Mouse (Mus musculus): ENCODE results near the gene Gpx4. TPM values are rescaled to one million over a fixed set of nuclear protein-coding genes. Genes with fewer than 3 reads are reported as not detected.

Gpx4 gene
- polyA plus RNA-seq, 1 experiment, result 1,278 TPM

GRCm38 (mm10) chr10:80103032-80103431 is 56.1 kb downstream of the Gpx4 start:
- TF ChIP-seq USF1 (IDR thresholded peaks at IDR 0.05; ENCODE audit: low read depth), result no peak
- no peak for TF ChIP-seq POLR2A (IDR thresholded peaks at IDR 0.05; ENCODE audit: insufficient read length, low read depth)
- TF ChIP-seq E2F4 (IDR thresholded peaks at IDR 0.05; ENCODE audit: insufficient read depth), result no peak
- TF ChIP-seq TCF3 (IDR thresholded peaks at IDR 0.05; ENCODE audit: insufficient read length, low read depth), result no peak
- peak overlapping the region; percentile 67 for H3K4me3 ChIP-seq
- peak overlapping the region; percentile 82 for H3ac ChIP-seq (ENCODE audit: control insufficient read depth, insufficient read length)

GRCm38 (mm10) chr10:80104181-80104580 is 57.2 kb downstream of the Gpx4 start:
- Histone ChIP-seq H3ac (ENCODE audit: control insufficient read depth, insufficient read length) (no peak overlapping the region), H3K4me2 (ENCODE audit: low read depth) (peak overlapping the region; percentile 72), H3K79me2 (ENCODE audit: control insufficient read depth, insufficient read depth) (peaks cover 37% of the 10 kb centered on the region), H3K4me3 (peak overlapping the region; percentile 67), H3K27me3 (ENCODE audit: control insufficient read depth, insufficient read depth, insufficient read length) (no peaks in the 10 kb centered on the region), H3K36me3 (ENCODE audit: control insufficient read depth, insufficient read depth) (no peaks in the 10 kb centered on the region)
- TF ChIP-seq POLR2AphosphoS2 (IDR thresholded peaks at IDR 0.05; ENCODE audit: insufficient read length, low read depth) (peak; percentile 55), SRF (IDR thresholded peaks at IDR 0.05; ENCODE audit: control insufficient read depth, insufficient read length, low read depth) (no peak), POLR2A (IDR thresholded peaks at IDR 0.05; ENCODE audit: insufficient read length, low read depth) (peak; percentile 48), REST (IDR thresholded peaks at IDR 0.05; ENCODE audit: insufficient read depth, insufficient read length) (no peak)

More at GRCm38 (mm10) chr10:80103032-80103431, 56.1 kb downstream of the Gpx4 start:
- Histone ChIP-seq H3K4me2 (ENCODE audit: low read depth) (peak overlapping the region; percentile 72), H3K36me3 (ENCODE audit: control insufficient read depth, insufficient read depth) (no peaks in the 10 kb centered on the region), H3K79me2 (ENCODE audit: control insufficient read depth, insufficient read depth) (peaks cover 48% of the 10 kb centered on the region), H3K27me3 (ENCODE audit: control insufficient read depth, insufficient read depth, insufficient read length) (no peaks in the 10 kb centered on the region)

GRCm38 (mm10) chr10:80105460-80105859 is 58.5 kb downstream of the Gpx4 start, which contains the start of gene Sbno2:
Gene Sbno2 (minus strand): TSS chr10:80105571.
- TF ChIP-seq CEBPB (IDR thresholded peaks at IDR 0.05; ENCODE audit: insufficient read depth, poor library complexity, severe bottlenecking) (no peak), SRF (IDR thresholded peaks at IDR 0.05; ENCODE audit: control insufficient read depth, insufficient read length, low read depth) (no peak), POLR2A (IDR thresholded peaks at IDR 0.05; ENCODE audit: insufficient read length, low read depth) (no peak), MAX (IDR thresholded peaks at IDR 0.05; ENCODE audit: low read depth) (no peak), TCF3 (IDR thresholded peaks at IDR 0.05; ENCODE audit: insufficient read length, low read depth) (no peak), MYOG (IDR thresholded peaks at IDR 0.05; ENCODE audit: control insufficient read depth in 1 of 3, insufficient read depth in 1 of 3, insufficient read length in 2 of 3, low read depth in 2 of 3) (no peak), TCF12 (IDR thresholded peaks at IDR 0.05; ENCODE audit: insufficient read depth, poor library complexity, severe bottlenecking) (no peak), REST (IDR thresholded peaks at IDR 0.05; ENCODE audit: insufficient read depth, insufficient read length) (no peak), POLR2AphosphoS2 (IDR thresholded peaks at IDR 0.05; ENCODE audit: insufficient read length, low read depth) (no peak), MYOD1 (IDR thresholded peaks at IDR 0.05; ENCODE audit: control insufficient read depth in 1 of 3, insufficient read length in 2 of 3, low read depth in 2 of 3) (no peak), E2F4 (IDR thresholded peaks at IDR 0.05; ENCODE audit: insufficient read depth) (no peak), USF1 (IDR thresholded peaks at IDR 0.05; ENCODE audit: low read depth) (no peak)
- H3K27me3 ChIP-seq (ENCODE audit: control insufficient read depth, insufficient read depth, insufficient read length), result no peaks in the 10 kb centered on the region
- peak within 1 kb of the TSS; percentile 67 for H3K4me3 ChIP-seq
- H3K4me2 ChIP-seq (ENCODE audit: low read depth), result peak within 1 kb of the TSS; percentile 72
- H3K79me2 ChIP-seq (ENCODE audit: control insufficient read depth, insufficient read depth), result peaks cover 24% of the 10 kb centered on the region
- no peaks in the 10 kb centered on the region for H3K36me3 ChIP-seq (ENCODE audit: control insufficient read depth, insufficient read depth)
- H3ac ChIP-seq (ENCODE audit: control insufficient read depth, insufficient read length), result no peak within 1 kb of the TSS

- Histone ChIP-seq H3K36me3 (ENCODE audit: control insufficient read depth, insufficient read depth) (no peaks in the 10 kb centered on the region), H3K79me2 (ENCODE audit: control insufficient read depth, insufficient read depth) (peaks cover 19% of the 10 kb centered on the region), H3K4me2 (ENCODE audit: low read depth) (no peak overlapping the region), H3K4me3 (no peak overlapping the region), H3ac (ENCODE audit: control insufficient read depth, insufficient read length) (no peak overlapping the region), H3K27me3 (ENCODE audit: control insufficient read depth, insufficient read depth, insufficient read length) (no peaks in the 10 kb centered on the region)
- no peak for TF ChIP-seq CEBPB (IDR thresholded peaks at IDR 0.05; ENCODE audit: insufficient read depth, poor library complexity, severe bottlenecking)
- no peak for TF ChIP-seq TCF3 (IDR thresholded peaks at IDR 0.05; ENCODE audit: insufficient read length, low read depth)
- no peak for TF ChIP-seq SRF (IDR thresholded peaks at IDR 0.05; ENCODE audit: control insufficient read depth, insufficient read length, low read depth)
- TF ChIP-seq USF1 (IDR thresholded peaks at IDR 0.05; ENCODE audit: low read depth), result no peak
- TF ChIP-seq E2F4 (IDR thresholded peaks at IDR 0.05; ENCODE audit: insufficient read depth), result no peak
- TF ChIP-seq POLR2A (IDR thresholded peaks at IDR 0.05; ENCODE audit: insufficient read length, low read depth), result no peak
- TF ChIP-seq REST (IDR thresholded peaks at IDR 0.05; ENCODE audit: insufficient read depth, insufficient read length), result no peak
- TF ChIP-seq MYOD1 (IDR thresholded peaks at IDR 0.05; ENCODE audit: control insufficient read depth in 1 of 3, insufficient read length in 2 of 3, low read depth in 2 of 3), result no peak
- no peak for TF ChIP-seq MAX (IDR thresholded peaks at IDR 0.05; ENCODE audit: low read depth)
- no peak for TF ChIP-seq POLR2AphosphoS2 (IDR thresholded peaks at IDR 0.05; ENCODE audit: insufficient read length, low read depth)
- TF ChIP-seq TCF12 (IDR thresholded peaks at IDR 0.05; ENCODE audit: insufficient read depth, poor library complexity, severe bottlenecking), result no peak
- TF ChIP-seq MYOG (IDR thresholded peaks at IDR 0.05; ENCODE audit: control insufficient read depth in 1 of 3, insufficient read depth in 1 of 3, insufficient read length in 2 of 3, low read depth in 2 of 3), result no peak
Observed at GRCm38 (mm10) chr10:80105926-80106325, 59.0 kb downstream of the Gpx4 start.

Other genes with a start within 250 kb of the Gpx4 start
- gene Misp, start 226.2 kb upstream of the Gpx4 start, polyA plus RNA-seq (2012; fragmentation: generic; extraction: Trizol), result 0.06 TPM
- gene Ptbp1, start 192.7 kb upstream of the Gpx4 start, polyA plus RNA-seq (2012; fragmentation: generic; extraction: Trizol), result 158 TPM
- gene Prtn3, start 172.7 kb upstream of the Gpx4 start, polyA plus RNA-seq (2012; fragmentation: generic; extraction: Trizol), result 0.22 TPM
- gene Plppr3, start 172.5 kb upstream of the Gpx4 start, polyA plus RNA-seq (2012; fragmentation: generic; extraction: Trizol), result 5.4 TPM
- gene Elane, start 160.9 kb upstream of the Gpx4 start, polyA plus RNA-seq (2012; fragmentation: generic; extraction: Trizol), result not detected
- not detected for gene Cfd, start 156.3 kb upstream of the Gpx4 start, polyA plus RNA-seq (2012; fragmentation: generic; extraction: Trizol)
- 31.4 TPM for gene Med16, start 138.2 kb upstream of the Gpx4 start, polyA plus RNA-seq (2012; fragmentation: generic; extraction: Trizol)
- gene Gm26602, start 136.3 kb upstream of the Gpx4 start, polyA plus RNA-seq (2012; fragmentation: generic; extraction: Trizol), result not detected
- gene Kiss1r, start 130.2 kb upstream of the Gpx4 start, polyA plus RNA-seq (2012; fragmentation: generic; extraction: Trizol), result 0.59 TPM
- gene R3hdm4, start 126.0 kb upstream of the Gpx4 start, polyA plus RNA-seq (2012; fragmentation: generic; extraction: Trizol), result 69.0 TPM
- 1.2 TPM for gene Arid3a, start 120.1 kb upstream of the Gpx4 start, polyA plus RNA-seq (2012; fragmentation: generic; extraction: Trizol)
- gene Wdr18, start 87.0 kb upstream of the Gpx4 start, polyA plus RNA-seq (2012; fragmentation: generic; extraction: Trizol), result 35.1 TPM
- 0.73 TPM for gene Grin3b, start 76.5 kb upstream of the Gpx4 start, polyA plus RNA-seq (2012; fragmentation: generic; extraction: Trizol)
- gene Tmem259, start 62.8 kb upstream of the Gpx4 start, polyA plus RNA-seq (2012; fragmentation: generic; extraction: Trizol), result 152 TPM
- gene Cnn2, start 58.6 kb upstream of the Gpx4 start, polyA plus RNA-seq (2012; fragmentation: generic; extraction: Trizol), result 109 TPM
- gene Abca7, start 50.7 kb upstream of the Gpx4 start, polyA plus RNA-seq (2012; fragmentation: generic; extraction: Trizol), result 15.6 TPM
- gene Arhgap45, start 30.5 kb upstream of the Gpx4 start, polyA plus RNA-seq (2012; fragmentation: generic; extraction: Trizol), result 0.53 TPM
- 209 TPM for gene Polr2e, start 7.4 kb upstream of the Gpx4 start, polyA plus RNA-seq (2012; fragmentation: generic; extraction: Trizol)
- 44.6 TPM for gene Sbno2, start 58.4 kb downstream of the Gpx4 start, polyA plus RNA-seq (2012; fragmentation: generic; extraction: Trizol)
- 150 TPM for gene Stk11, start 68.6 kb downstream of the Gpx4 start, polyA plus RNA-seq (2012; fragmentation: generic; extraction: Trizol)
- 1,163 TPM for gene Atp5d, start 91.5 kb downstream of the Gpx4 start, polyA plus RNA-seq (2012; fragmentation: generic; extraction: Trizol)
- gene Cbarp, start 93.7 kb downstream of the Gpx4 start, polyA plus RNA-seq (2012; fragmentation: generic; extraction: Trizol), result 10.0 TPM
- 131 TPM for gene Midn, start 101.1 kb downstream of the Gpx4 start, polyA plus RNA-seq (2012; fragmentation: generic; extraction: Trizol)
- gene Cirbp, start 118.8 kb downstream of the Gpx4 start, polyA plus RNA-seq (2012; fragmentation: generic; extraction: Trizol), result 54.2 TPM
- gene 1600002K03Rik, start 125.8 kb downstream of the Gpx4 start, polyA plus RNA-seq (2012; fragmentation: generic; extraction: Trizol), result 23.5 TPM
- 3.6 TPM for gene Efna2, start 132.3 kb downstream of the Gpx4 start, polyA plus RNA-seq (2012; fragmentation: generic; extraction: Trizol)
- 30.7 TPM for gene Mum1, start 179.3 kb downstream of the Gpx4 start, polyA plus RNA-seq (2012; fragmentation: generic; extraction: Trizol)
- gene Ndufs7, start 202.0 kb downstream of the Gpx4 start, polyA plus RNA-seq (2012; fragmentation: generic; extraction: Trizol), result 407 TPM
- 162 TPM for gene Gamt, start 213.8 kb downstream of the Gpx4 start, polyA plus RNA-seq (2012; fragmentation: generic; extraction: Trizol)
- 123 TPM for gene Dazap1, start 214.3 kb downstream of the Gpx4 start, polyA plus RNA-seq (2012; fragmentation: generic; extraction: Trizol)
- 4,761 TPM for gene Rps15, start 245.3 kb downstream of the Gpx4 start, polyA plus RNA-seq (2012; fragmentation: generic; extraction: Trizol)
- 0.24 TPM for gene Apc2, start 248.8 kb downstream of the Gpx4 start, polyA plus RNA-seq (2012; fragmentation: generic; extraction: Trizol)